Mouse (Mus musculus) megakaryocyte, adult 5-6 weeks (primary cell): ENCODE measurements around the gene Myo9b. TPM values are rescaled to one million over a fixed set of nuclear protein-coding genes. Genes with fewer than 3 reads are reported as not detected.
"Not testable (repeated sequence)": the region's sequence is repeated elsewhere in the genome, so short reads cannot be mapped to it uniquely, and the experiment has no call there.

Source experiments
- ATAC-seq: 2 replicates; pipeline ENCODE4 v1.8.0; 2016; ENCODE audit warnings: mild to moderate bottlenecking, inconsistent platforms; ENCODE audit not compliant: poor library complexity, severe bottlenecking
- total RNA-seq, 2 experiments: library from RNA; stranded (forward) in 1 of 2; stranded (reverse) in 1 of 2; fragments of 153-499, 151-499 nt in 1 of 2; fragments of 221-1000, 200-1000 nt in 1 of 2; gene quantifications; 2 replicates each; pipeline versions ENCODE4 v1.2.3 to v1.2.4; 2015 to 2017

Myo9b gene
- total RNA-seq (2015): 57.1 and 60.8 TPM in 2 replicates
- total RNA-seq (2017): 61.7 and 71.4 TPM in 2 replicates

DNA sequence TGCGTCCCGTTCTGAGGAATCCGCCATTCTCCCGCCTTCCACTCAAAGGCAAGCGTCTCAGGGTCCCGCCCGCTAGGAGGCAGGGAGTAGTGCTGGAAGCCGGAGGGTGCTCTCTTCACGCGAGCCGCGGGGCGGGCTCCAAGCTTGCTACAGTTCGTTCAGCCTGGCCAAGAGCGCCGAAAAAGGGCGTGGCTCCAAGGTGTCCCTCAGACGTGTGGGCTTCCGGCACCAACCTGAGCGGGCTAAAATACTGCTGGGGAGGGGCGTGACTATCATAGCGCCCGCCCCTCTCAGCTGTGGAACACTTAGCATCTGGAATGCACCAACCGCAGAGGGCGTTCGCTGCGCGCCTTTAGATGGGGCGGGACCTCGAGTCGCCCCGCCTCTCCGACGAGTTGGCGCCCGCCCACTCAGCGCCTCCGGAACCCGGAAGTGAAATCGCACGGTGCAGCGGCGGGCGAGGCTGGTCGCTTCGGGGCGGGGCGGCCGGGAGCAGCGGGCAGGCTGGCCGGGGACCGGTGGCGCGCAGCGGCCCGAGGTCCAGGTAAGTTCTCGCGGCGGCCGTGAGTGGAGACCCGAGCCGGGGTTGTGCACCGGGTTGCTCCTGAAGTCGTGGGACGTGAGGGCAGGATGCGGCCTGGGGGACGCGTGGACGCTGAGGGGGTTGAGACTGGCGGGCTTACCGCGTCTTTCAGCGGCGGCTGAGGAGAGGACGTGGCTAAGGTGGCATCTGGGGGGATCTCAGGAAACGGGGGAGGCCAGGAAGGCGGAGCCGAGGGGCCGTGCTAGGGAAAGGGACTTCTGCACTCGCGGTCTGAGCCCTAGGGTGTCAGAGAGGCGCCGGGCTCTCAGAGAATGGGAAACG is at the start of gene Myo9b, which contains the start of gene Haus8:
Gene Myo9b (plus strand): TSS at position 429 of the 865 bp plus-strand sequence.
Gene Haus8 (minus strand): TSS at position 649 of the 865 bp plus-strand sequence.
- peak; percentile 94 for ATAC-seq

DNA sequence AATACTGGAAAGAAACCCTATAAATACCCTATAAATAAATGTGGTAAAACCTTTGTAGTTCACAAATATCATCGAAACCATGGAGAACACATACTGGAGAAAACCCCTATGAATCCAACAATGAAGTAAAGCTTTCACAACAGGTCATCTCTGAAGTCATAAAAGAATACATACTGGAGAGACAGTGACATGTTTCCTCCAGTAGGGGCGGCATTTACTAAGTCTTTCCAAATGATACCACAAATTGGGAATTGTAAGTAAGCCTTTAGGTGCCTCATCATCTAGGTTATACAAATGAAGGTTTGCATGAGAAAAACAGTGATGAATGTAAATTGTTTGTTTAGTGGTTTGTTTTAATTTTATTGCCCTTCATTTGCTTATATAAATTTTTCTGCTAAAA is 48.0 kb upstream of the Myo9b start:
- no peak for ATAC-seq

DNA sequence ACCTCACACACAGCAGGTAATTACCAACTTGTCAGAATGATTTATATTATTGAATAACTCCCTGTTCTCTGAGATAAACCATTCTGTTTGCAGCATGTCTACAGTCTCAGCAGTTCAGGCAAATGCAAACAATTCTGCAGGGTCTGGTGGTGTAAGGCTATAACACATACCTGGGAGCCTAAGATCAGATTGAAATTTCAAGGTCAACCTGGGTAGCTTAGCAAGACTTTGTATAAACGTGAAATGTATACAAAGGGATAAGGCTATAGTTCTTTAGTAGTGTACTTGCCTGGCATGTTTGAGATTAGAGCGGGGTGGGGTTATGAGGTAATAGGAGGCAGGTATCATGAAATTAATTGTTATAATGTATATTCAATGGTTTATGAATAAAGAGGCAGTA is 29.8 kb upstream of the Myo9b start:
- ATAC-seq: no peak

DNA sequence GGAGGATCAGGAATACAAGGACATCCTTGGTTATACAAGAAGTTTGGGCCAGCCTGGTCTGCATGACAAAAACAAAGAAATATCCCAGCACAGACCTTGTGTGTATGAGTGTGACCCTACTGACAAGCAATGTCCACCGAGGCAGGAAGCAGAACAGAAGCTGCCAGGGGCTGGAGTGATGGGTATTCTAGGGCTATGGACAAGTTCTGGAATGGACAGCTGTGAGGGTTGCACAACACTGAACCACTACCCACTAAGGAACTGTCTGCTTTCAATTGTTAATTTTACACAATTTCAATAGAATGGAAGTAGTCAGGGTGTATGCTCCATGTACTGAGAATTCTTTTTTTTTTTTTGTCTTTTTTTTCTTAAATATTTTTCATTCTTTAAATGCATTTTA is 24.3 kb upstream of the Myo9b start:
- ATAC-seq: peak; percentile 52

DNA sequence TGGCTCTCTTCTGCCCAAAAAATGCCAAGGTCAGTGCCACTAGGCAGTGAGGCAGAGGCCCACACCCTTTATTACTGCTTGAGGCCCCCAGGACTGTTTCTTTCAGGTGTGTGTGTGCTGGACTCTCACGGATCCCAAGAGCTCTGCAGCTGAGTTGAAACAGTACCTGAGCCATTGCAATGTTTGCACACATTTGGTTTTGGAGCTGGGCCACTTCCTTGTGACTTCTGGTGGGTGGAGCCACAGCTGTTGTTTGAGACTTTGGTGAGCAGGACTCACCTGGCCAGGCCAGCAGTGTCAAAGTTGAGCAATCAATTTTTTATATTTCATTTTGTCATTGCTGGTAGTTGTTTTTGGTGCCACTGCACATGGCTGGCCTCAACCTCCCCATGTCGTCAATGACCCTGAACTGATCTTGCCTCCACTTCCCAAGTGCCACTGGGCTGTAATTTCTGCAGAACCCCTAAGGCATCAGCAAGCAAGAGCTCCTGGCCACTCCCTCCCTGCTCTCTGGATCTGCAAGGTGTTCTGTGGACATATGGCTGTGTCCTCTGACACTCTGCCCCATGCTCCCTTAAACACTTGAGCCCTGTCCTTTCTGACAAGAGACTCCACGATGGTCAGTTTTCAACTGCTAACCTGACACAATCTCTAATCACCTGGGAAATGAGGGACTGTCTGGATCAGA is 15.8 kb upstream of the Myo9b start:
- no peak for ATAC-seq

DNA sequence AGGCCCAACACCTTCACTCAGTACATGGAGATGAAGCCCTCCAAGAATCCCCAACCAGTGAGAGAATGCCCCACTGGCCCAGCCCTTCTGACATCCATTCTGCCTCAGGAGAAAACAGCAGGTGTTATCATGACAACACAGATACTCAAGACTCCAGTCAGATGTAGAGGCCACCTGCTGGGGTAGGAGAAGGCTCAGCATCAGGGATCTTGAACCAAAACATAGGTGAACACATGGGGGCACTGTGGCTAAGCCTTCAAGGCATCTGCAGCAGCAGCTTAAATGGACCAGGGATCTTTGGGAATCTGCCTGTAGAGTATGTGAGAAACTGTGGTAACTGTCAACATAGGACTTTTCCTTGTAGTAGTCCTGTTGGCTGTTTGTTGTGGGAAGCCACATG is 11.3 kb upstream of the Myo9b start:
- ATAC-seq: no peak

DNA sequence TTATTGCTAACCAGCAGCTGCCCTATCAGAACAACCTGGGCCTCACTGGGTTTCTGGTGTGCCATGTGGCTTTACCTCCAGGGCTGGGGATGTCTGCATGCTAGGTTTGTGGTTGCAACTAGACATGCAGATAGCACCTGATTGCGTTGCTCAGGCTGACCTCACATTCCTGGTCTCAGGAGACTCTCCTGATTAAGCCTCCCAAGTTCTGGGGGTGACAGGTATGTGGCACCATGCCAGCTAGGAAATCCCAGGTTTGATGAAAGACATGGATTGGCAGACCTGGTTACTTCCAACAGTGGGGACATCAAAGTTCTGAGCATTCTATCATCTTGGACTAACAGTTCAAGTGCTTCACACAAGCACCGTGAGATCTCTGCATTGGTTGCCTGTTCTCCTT is 4.8 kb upstream of the Myo9b start:
- ATAC-seq: no peak

DNA sequence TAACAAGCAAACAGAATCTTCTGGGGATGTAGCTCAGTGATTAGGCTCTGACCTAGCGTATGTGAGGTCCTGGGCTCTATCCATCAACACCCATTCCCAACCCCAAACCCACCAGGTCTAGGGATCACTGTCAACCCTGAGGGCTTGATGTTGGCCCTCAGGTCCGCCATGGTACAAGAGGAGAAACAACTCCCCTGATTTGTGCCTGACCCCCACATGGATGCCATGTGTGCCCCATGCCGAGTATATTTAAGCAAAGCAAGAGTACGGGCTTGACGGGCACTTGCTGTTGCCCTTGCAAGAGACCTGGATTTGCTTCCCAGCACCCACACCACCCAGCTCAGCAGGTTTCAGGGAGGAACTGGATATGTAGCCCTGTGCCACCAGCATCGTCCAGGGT is 4.2 kb upstream of the Myo9b start:
- not testable (repeated sequence) for ATAC-seq

DNA sequence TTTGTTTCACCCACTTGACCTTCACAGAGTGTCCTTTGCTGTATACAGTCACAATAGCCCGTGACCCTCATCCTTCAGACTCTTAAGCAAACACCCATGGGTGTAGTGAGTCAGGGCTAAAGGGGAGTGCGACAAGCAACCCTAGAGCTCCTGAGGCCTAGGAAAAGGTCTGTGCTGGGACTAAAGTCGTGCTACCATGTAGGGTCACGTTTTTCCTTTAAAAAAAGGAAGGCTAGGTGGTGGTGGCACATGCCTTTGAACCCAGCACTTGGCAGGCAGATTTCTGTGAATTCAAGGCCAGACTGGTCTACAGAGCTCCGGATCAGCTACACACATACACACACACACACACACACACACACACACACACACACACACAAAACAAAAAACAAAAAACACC is 884 bp upstream of the Myo9b start:
- ATAC-seq: no peak

DNA sequence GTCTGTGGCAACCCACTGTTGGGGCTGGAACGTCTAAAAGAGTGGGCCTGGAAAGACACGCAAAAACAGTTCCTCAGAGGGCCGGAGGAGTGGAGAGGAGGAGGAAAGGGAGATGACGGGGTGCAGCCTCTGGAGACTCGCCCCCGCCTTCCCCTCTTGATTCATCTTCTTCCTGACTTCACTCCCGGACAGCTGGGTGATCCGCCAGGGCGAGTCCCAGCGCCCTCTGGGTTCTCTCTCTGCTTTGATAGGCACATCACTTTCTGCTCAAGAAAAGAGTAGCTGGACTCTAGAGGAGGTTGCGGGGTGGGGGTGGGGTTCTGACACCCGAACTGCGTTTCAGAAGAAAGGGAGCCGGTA is 617 bp downstream of the Myo9b start:
- peak; percentile 22 for ATAC-seq

DNA sequence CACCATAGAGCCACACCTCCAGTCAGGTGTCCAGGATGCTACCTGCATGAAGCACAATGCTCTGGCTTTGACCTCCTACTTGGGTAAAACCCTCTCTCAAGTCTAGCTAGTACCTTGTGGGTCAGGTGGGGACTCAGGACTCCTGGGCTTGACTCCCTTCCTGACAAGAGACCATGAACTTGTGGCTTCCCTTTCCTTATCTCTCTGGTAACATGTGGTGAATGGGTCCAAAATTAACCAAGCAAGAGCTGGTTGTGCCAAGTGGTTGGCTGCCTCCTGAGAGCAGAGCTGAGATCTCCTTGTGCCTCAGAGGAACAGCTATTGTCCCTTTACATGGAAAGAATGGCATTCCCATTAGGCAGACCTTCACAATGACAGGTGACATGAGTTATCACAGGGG is 2.0 kb downstream of the Myo9b start:
- ATAC-seq: no peak

DNA sequence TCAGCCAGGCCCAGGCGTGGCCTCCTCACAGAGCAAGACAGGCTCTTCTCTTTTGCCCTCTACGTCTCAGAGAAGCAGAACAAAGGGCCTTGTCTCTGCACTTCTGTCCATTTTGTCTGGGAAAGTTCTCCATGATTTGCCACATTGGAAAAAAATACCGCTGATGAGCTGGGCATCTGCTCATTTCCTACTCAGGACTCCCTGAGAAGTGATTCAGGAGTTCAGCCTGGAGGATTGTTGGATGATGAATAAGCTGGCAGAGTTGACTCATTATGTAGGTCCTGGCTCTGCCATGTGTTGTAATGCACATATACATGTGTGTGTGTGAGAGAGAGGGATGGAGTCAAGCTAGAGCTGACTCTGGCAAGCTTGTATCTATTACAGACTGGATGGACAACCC is 3.7 kb downstream of the Myo9b start:
- ATAC-seq: no peak

DNA sequence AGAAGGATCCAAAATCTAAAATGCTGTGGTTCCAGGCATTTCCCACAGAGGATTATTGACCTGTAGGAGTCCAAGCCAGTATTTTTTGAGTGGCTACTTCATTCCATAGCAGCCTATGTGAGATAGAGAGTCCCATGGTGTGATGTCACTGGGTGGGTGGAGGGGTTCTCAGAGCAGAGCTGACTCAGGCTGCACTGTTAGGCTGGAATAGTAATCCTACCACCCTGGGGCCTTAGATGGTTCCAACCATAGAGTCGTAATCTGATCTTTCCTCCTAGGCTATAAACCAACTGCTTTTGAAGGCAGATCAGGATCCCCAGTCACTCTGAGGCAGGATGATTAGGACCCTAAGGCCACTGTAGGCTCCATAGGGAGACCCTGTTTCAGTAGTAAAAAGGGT is 6.9 kb downstream of the Myo9b start:
- not testable (repeated sequence) for ATAC-seq

DNA sequence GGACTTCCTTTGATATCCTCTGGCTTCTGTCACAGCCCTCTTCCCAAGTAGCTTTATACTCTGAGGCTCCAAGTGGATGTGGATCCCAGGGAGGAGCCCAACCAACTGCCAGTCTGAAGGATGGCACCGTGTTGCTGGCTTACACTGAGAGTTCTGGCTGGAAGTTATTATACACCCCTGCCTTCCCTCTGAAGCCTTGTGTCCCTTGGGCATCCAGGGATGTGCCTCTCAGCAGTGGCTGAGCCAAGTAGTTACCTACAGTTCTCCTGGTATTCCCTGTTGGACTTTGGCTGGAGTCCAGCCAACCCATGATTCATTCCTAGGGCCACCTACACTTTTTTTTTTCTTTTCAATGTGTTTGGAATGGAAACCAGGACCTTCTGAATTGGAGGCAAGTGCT is 9.2 kb downstream of the Myo9b start:
- not testable (repeated sequence) for ATAC-seq

DNA sequence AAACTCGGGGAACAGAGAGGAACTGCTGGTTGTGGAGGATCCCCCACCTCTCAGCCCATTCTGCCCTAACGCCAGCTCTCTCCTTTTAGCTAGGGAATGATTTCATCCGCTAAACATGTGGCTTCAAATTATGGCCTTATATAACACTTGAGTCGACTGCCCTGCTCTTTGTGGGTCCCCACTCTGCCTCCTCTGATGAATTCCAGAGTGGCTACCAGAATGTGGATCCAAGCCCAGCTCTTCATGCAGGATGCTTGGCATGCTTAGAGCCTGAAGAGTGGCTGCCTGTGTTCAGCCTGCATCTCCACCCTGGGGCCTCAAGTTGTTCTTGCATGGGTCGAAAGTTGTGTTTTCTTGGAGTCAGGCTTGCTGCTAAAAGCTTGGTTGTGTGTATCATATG is 10.1 kb downstream of the Myo9b start:
- ATAC-seq: no peak

DNA sequence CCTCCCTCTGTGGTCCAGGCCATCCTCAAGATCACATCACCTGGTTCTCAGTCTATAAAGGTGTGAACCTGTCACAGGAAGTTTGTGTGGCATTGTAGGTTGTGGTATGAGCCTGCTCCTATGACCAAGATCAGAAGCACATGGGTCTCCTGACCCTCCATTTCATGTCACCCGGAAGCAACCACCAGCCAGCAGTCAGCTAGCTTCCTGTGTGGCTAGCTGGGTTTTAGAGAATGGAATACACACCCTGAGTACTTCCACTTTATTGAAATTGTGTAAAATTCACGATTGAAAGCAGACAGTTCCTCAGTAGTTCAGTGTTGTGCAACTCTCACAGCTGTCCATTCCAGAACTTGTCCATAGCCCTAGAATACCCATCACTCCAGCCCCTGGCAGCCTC is 13.7 kb downstream of the Myo9b start:
- ATAC-seq: peak; percentile 87

DNA sequence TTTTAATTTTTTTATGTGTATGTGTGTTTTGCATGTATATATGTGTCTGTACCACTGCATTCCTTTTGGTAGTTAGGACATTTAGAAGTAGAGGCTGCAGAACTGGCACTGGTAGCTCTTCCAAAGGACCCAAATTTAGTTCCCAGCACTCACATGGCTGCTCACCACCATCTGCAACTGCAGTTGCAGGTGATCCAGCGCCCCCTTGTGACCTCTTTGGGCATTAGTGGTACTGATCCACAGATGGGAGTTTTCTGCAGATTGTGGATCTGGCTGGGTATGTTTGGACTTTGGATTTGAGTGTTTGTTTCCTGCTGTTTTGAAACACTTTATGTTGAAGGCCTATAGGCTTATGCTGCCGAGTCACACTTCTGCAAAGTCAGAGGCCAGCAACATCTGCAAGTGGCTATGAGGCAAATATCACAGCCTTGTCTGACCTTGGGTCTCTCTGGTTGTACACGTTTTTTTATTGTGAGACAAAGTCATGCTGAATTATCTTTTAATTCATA is 16.0 kb downstream of the Myo9b start:
- peak; percentile 31 for ATAC-seq

DNA sequence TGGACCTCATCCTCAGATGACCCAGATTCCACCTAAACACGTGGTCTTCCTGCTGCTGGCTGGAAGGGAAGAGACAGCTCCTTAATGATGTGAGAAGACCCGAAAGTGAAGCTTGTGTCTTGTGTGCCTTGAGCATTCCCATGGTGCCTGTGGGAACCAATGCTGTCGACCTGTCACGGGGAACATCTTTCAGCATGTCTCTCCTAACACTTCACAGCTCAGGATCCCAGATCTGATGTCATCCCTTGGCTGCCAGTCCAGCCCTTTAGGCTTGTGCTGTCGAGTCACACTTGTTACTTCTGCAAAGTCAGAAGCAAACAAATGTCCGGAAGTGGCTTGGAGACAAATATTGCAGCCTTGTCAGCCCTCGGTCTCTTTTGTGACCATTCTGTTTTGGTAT is 16.6 kb downstream of the Myo9b start:
- ATAC-seq: peak; percentile 41

DNA sequence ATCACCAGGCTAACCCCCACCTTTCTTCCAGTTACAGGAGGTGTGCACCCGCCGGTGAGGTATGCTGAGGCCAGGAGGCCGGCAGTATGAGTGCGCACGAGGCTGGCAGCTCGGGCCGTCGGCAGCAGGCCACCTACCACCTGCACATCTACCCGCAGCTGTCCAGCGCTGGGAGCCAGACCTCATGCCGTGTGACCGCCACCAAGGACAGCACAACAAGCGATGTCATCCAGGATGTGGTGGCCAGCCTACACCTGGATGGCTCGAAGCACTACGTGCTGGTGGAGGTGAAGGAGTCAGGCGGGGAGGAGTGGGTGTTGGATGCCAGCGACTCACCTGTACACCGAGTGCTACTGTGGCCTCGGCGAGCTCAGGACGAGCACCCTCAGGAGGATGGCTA is 17.7 kb downstream of the Myo9b start:
- no peak for ATAC-seq

DNA sequence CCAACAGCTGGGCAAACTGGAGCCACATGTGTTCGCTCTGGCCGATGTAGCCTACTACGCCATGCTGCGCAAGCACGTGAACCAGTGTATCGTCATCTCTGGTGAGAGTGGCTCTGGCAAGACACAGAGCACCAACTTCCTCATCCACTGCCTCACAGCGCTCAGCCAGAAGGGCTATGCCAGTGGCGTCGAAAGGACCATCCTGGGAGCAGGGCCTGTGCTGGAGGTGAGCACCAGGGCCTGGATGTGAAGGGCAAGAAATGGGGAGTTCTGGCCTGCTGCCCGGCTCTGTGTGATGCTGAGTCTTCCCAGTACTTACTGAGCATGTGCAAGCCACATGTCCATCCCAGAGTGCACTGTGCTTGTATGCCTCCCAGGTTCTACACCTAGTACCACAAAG is 18.4 kb downstream of the Myo9b start:
- ATAC-seq: no peak

DNA sequence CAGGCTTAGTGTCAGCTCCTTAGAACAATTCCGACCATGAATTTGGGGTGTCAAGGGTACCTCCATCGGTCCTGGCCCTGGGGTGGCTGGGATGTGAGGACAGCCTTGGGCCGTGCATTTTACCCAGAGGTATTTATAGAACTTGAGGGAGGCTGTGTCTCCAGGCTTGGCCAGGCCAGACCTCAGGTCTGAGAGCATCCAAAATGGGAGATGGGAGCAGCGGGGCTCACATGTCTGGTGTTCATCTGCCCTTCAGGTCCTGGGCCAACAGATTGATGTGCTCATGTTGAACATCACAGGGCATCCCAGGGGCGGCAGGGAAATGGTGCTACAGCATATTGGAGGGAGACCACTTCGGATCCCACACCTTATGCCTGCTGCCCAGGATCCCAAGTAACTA is 18.8 kb downstream of the Myo9b start:
- ATAC-seq: no peak

DNA sequence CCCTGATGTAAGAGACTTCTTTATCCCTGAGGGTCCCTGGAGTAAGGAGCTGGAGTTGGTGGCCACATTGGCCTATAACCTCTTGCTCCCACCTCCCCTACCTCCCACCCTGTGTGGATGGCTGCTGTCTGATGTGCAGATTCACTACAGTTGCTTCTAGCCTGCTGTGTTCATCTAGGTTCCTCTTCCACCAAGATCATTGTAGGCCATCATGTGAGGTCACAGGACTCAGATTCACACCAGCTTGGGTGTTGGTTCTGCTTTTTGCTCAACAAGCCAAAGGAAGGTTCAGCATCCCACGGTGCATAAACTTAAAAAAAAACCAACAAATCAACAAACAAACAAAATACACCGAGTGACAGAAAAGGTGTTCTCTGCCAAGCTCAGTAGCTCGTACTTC is 21.4 kb downstream of the Myo9b start:
- peak; percentile 63 for ATAC-seq
